Mouse (Mus musculus): ENCODE results near the gene Pira2. TPM values are rescaled to one million over a fixed set of nuclear protein-coding genes. Genes with fewer than 3 reads are reported as not detected.
"Not testable (repeated sequence)": the region's sequence is repeated elsewhere in the genome, so short reads cannot be mapped to it uniquely, and the experiment has no call there.

The Pira2 gene
- polyA plus RNA-seq (2012; fragmentation: generic; extraction: Trizol), result not detected
- long read RNA-seq, experiment 1, result 0 reads
- long read RNA-seq, experiment 2, result 0 reads

GRCm38 (mm10) chr7:3844951-3845350, at the start of gene Pira2:
TSS of gene Pira2 (minus strand) at chr7:3845051.
- not testable (repeated sequence) for H3ac ChIP-seq (ENCODE audit: control insufficient read depth, insufficient read length, low read depth); H3K27me3 ChIP-seq (ENCODE audit: control insufficient read depth, insufficient read depth, insufficient read length); H3K36me3 ChIP-seq (ENCODE audit: control insufficient read depth, insufficient read depth); H3K79me2 ChIP-seq (ENCODE audit: control insufficient read depth, insufficient read depth); H3K79me3 ChIP-seq (ENCODE audit: low read depth); H3K4me3 ChIP-seq (ENCODE audit: insufficient read depth, poor library complexity, severe bottlenecking)

- H3ac ChIP-seq (ENCODE audit: control insufficient read depth, insufficient read length, low read depth); H3K79me2 ChIP-seq (ENCODE audit: control insufficient read depth, insufficient read depth); H3K36me3 ChIP-seq (ENCODE audit: control insufficient read depth, insufficient read depth); H3K79me3 ChIP-seq (ENCODE audit: low read depth); H3K27me3 ChIP-seq (ENCODE audit: control insufficient read depth, insufficient read depth, insufficient read length); H3K4me3 ChIP-seq (ENCODE audit: insufficient read depth, poor library complexity, severe bottlenecking): not testable (repeated sequence)
These were observed 30.2 kb upstream of the Pira2 start for GRCm38 (mm10) chr7:3875032-3875431.

- H3K4me3 ChIP-seq (ENCODE audit: insufficient read depth, poor library complexity, severe bottlenecking); H3ac ChIP-seq (ENCODE audit: control insufficient read depth, insufficient read length, low read depth); H3K79me2 ChIP-seq (ENCODE audit: control insufficient read depth, insufficient read depth); H3K27me3 ChIP-seq (ENCODE audit: control insufficient read depth, insufficient read depth, insufficient read length); H3K79me3 ChIP-seq (ENCODE audit: low read depth); H3K36me3 ChIP-seq (ENCODE audit: control insufficient read depth, insufficient read depth): not testable (repeated sequence)
These were observed 7.0 kb downstream of the Pira2 start for GRCm38 (mm10) chr7:3837854-3838253.

- H3K79me2 ChIP-seq (ENCODE audit: control insufficient read depth, insufficient read depth); H3K79me3 ChIP-seq (ENCODE audit: low read depth); H3K4me3 ChIP-seq (ENCODE audit: insufficient read depth, poor library complexity, severe bottlenecking); H3K36me3 ChIP-seq (ENCODE audit: control insufficient read depth, insufficient read depth); H3K27me3 ChIP-seq (ENCODE audit: control insufficient read depth, insufficient read depth, insufficient read length); H3ac ChIP-seq (ENCODE audit: control insufficient read depth, insufficient read length, low read depth): not testable (repeated sequence)
These were observed 14.2 kb downstream of the Pira2 start for GRCm38 (mm10) chr7:3830633-3831032.

- not testable (repeated sequence) for H3ac ChIP-seq (ENCODE audit: control insufficient read depth, insufficient read length, low read depth); H3K79me3 ChIP-seq (ENCODE audit: low read depth); H3K79me2 ChIP-seq (ENCODE audit: control insufficient read depth, insufficient read depth); H3K4me3 ChIP-seq (ENCODE audit: insufficient read depth, poor library complexity, severe bottlenecking); H3K27me3 ChIP-seq (ENCODE audit: control insufficient read depth, insufficient read depth, insufficient read length); H3K36me3 ChIP-seq (ENCODE audit: control insufficient read depth, insufficient read depth)
These were observed 19.3 kb downstream of the Pira2 start, which contains the start of gene Gm15448 for GRCm38 (mm10) chr7:3825599-3825998. TSS of gene Gm15448 (minus strand) at chr7:3825687.

GRCm38 (mm10) chr7:3811912-3812311, 32.9 kb downstream of the Pira2 start:
- not testable (repeated sequence) for H3K36me3 ChIP-seq (ENCODE audit: control insufficient read depth, insufficient read depth); H3K27me3 ChIP-seq (ENCODE audit: control insufficient read depth, insufficient read depth, insufficient read length); H3K79me2 ChIP-seq (ENCODE audit: control insufficient read depth, insufficient read depth); H3ac ChIP-seq (ENCODE audit: control insufficient read depth, insufficient read length, low read depth); H3K4me3 ChIP-seq (ENCODE audit: insufficient read depth, poor library complexity, severe bottlenecking); H3K79me3 ChIP-seq (ENCODE audit: low read depth)

- H3ac ChIP-seq (ENCODE audit: control insufficient read depth, insufficient read length, low read depth); H3K4me3 ChIP-seq (ENCODE audit: insufficient read depth, poor library complexity, severe bottlenecking): not testable (repeated sequence)
These were observed 41.9 kb downstream of the Pira2 start for GRCm38 (mm10) chr7:3802935-3803334.

GRCm38 (mm10) chr7:3799940-3800339, 44.9 kb downstream of the Pira2 start:
- not testable (repeated sequence) for H3ac ChIP-seq (ENCODE audit: control insufficient read depth, insufficient read length, low read depth); H3K79me2 ChIP-seq (ENCODE audit: control insufficient read depth, insufficient read depth); H3K79me3 ChIP-seq (ENCODE audit: low read depth); H3K27me3 ChIP-seq (ENCODE audit: control insufficient read depth, insufficient read depth, insufficient read length); H3K36me3 ChIP-seq (ENCODE audit: control insufficient read depth, insufficient read depth); H3K4me3 ChIP-seq (ENCODE audit: insufficient read depth, poor library complexity, severe bottlenecking)

More at GRCm38 (mm10) chr7:3802935-3803334, 41.9 kb downstream of the Pira2 start:
- not testable (repeated sequence) for H3K36me3 ChIP-seq (ENCODE audit: control insufficient read depth, insufficient read depth); H3K27me3 ChIP-seq (ENCODE audit: control insufficient read depth, insufficient read depth, insufficient read length); H3K79me2 ChIP-seq (ENCODE audit: control insufficient read depth, insufficient read depth); H3K79me3 ChIP-seq (ENCODE audit: low read depth)

- not testable (repeated sequence) for H3K27me3 ChIP-seq (ENCODE audit: control insufficient read depth, insufficient read depth, insufficient read length); H3K79me2 ChIP-seq (ENCODE audit: control insufficient read depth, insufficient read depth); H3K36me3 ChIP-seq (ENCODE audit: control insufficient read depth, insufficient read depth); H3K4me3 ChIP-seq (ENCODE audit: insufficient read depth, poor library complexity, severe bottlenecking); H3ac ChIP-seq (ENCODE audit: control insufficient read depth, insufficient read length, low read depth); H3K79me3 ChIP-seq (ENCODE audit: low read depth)
These were observed 48.6 kb downstream of the Pira2 start for GRCm38 (mm10) chr7:3796286-3796685.

Other genes with a start within 250 kb of the Pira2 start
- gene Oscar, start 228.9 kb downstream of the Pira2 start, polyA plus RNA-seq (2012; fragmentation: generic; extraction: Trizol), result 0.05 TPM
- gene Ndufa3, start 227.7 kb downstream of the Pira2 start, polyA plus RNA-seq (2012; fragmentation: generic; extraction: Trizol), result 386 TPM
- 24.6 TPM for gene Tfpt, start 215.1 kb downstream of the Pira2 start, polyA plus RNA-seq (2012; fragmentation: generic; extraction: Trizol)
- 102 TPM for gene Prpf31, start 215.1 kb downstream of the Pira2 start, polyA plus RNA-seq (2012; fragmentation: generic; extraction: Trizol)
- 87.1 TPM for gene Cnot3, start 199.8 kb downstream of the Pira2 start, polyA plus RNA-seq (2012; fragmentation: generic; extraction: Trizol)
- 10.4 TPM for gene Leng1, start 179.2 kb downstream of the Pira2 start, polyA plus RNA-seq (2012; fragmentation: generic; extraction: Trizol)
- gene Tmc4, start 167.5 kb downstream of the Pira2 start, polyA plus RNA-seq (2012; fragmentation: generic; extraction: Trizol), result 1.8 TPM
- gene Tsen34, start 152.2 kb downstream of the Pira2 start, polyA plus RNA-seq (2012; fragmentation: generic; extraction: Trizol), result 215 TPM
- 45.8 TPM for gene Mboat7, start 151.5 kb downstream of the Pira2 start, polyA plus RNA-seq (2012; fragmentation: generic; extraction: Trizol)
- 3,200 TPM for gene Rps9, start 141.1 kb downstream of the Pira2 start, polyA plus RNA-seq (2012; fragmentation: generic; extraction: Trizol)
- not detected for gene Pirb, start 124.7 kb downstream of the Pira2 start, polyA plus RNA-seq (2012; fragmentation: generic; extraction: Trizol)
- not detected for gene Gm15448, start 19.4 kb downstream of the Pira2 start, polyA plus RNA-seq (2012; fragmentation: generic; extraction: Trizol)
- gene Gm14548, start 53.1 kb upstream of the Pira2 start, polyA plus RNA-seq (2012; fragmentation: generic; extraction: Trizol), result not detected
- gene Lilra6, start 70.5 kb upstream of the Pira2 start, polyA plus RNA-seq (2012; fragmentation: generic; extraction: Trizol), result not detected
- not detected for gene Lair1, start 218.2 kb upstream of the Pira2 start, polyA plus RNA-seq (2012; fragmentation: generic; extraction: Trizol)